Mouse (Mus musculus): ENCODE results near the gene Tbc1d2.
"Not testable (repeated sequence)": the region's sequence is repeated elsewhere in the genome, so short reads cannot be mapped to it uniquely, and the experiment has no call there.

DNA sequence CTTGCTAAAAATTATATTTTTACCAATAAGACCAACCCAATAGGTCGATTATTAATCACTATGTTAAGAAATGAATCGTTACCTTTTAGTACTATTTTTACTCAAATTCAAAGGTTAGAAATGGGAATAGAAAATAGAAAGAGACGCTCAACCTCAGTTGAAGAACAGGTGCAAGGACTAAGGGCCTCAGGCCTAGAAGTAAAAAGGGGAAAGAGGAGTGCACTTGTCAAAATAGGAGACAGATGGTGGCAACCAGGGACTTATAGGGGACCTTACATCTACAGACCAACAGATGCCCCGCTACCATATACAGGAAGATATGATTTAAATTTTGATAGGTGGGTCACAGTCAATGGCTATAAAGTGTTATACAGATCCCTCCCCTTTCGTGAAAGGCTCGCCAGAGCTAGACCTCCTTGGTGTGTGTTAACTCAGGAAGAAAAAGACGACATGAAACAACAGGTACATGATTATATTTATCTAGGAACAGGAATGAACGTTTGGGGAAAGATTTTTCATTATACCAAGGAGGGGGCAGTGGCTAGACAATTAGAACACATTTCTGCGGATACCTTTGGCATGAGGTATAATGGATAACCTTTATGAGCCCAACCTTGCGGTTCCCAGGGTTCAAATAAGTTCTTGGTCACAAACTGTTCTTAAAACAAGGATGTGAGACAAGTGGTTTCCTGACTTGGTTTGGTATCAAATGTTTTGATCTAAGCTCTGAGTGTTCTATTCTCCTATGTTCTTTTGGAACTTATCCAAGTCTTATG lies 74.3 kb downstream of the Tbc1d2 start:
- not testable (repeated sequence) for TF ChIP-seq POLR2A (IDR thresholded peaks at IDR 0.05; ENCODE audit: borderline replicate concordance, low read depth, low read length); CTCF (IDR thresholded peaks at IDR 0.05; ENCODE audit: low read depth, low read length)
